Mouse (Mus musculus): Measurements from ENCODE around the gene Papss1.

- TF ChIP-seq TAL1 (IDR thresholded peaks at IDR 0.05; ENCODE audit: low read length) (no peak), GATA1 (IDR thresholded peaks at IDR 0.05; ENCODE audit: low read length) (no peak)
These were observed 31.1 kb downstream of the Papss1 start for GRCm38 (mm10) chr3:131595546-131596245.
